16 mouse cellular contexts compared by ENCODE assay signal in genomic region chr7:40257733-40258376, GRCm38 (mm10).
"Had no signal": no experiment of that assay in that cellular context is flagged by ENCODE, and none has a peak within 500 bp of the region (broad histone marks: within the 10 kb centered on the region; RNA-seq: fewer than 3 reads in every experiment).

No protein-coding gene starts in this region.

- ATAC-seq: liver, embryonic 12.5 days; midbrain, embryonic 13.5 days; midbrain, embryonic 16.5 days had no signal

- DNase-seq: retina, postnatal 1 day; right cerebral cortex, postnatal 25 days; spleen, adult 18-20 months; thymus, adult 2 months; thymus, postnatal 14 days; thymus, postnatal 4 days had no signal

- H3K27ac ChIP-seq: kidney, embryonic 15.5 days; liver, embryonic 12.5 days; liver, embryonic 15.5 days; lung, embryonic 15.5 days; midbrain, embryonic 10.5 days; midbrain, embryonic 13.5 days; neural tube, embryonic 13.5 days had no signal

- H3K4me3 ChIP-seq: kidney, embryonic 15.5 days; liver, embryonic 12.5 days; liver, embryonic 15.5 days; lung, embryonic 15.5 days; megakaryocyte, embryonic 14.5 days; midbrain, embryonic 10.5 days; midbrain, embryonic 13.5 days; myocyte; neural tube, embryonic 13.5 days had no signal

- H3K9me3 ChIP-seq: kidney, embryonic 15.5 days; liver, embryonic 12.5 days; liver, embryonic 15.5 days; lung, embryonic 15.5 days; midbrain, embryonic 10.5 days; midbrain, embryonic 13.5 days; neural tube, embryonic 13.5 days had no signal

- H3K27me3 ChIP-seq: kidney, embryonic 15.5 days; liver, embryonic 12.5 days; liver, embryonic 15.5 days; lung, embryonic 15.5 days; megakaryocyte, embryonic 14.5 days; midbrain, embryonic 13.5 days; neural tube, embryonic 13.5 days had no signal

- H3K4me2 ChIP-seq: kidney, embryonic 15.5 days; liver, embryonic 12.5 days; liver, embryonic 15.5 days; lung, embryonic 15.5 days; midbrain, embryonic 13.5 days; neural tube, embryonic 13.5 days had no signal

- H3K36me3 ChIP-seq: kidney, embryonic 15.5 days; liver, embryonic 12.5 days; liver, embryonic 15.5 days; lung, embryonic 15.5 days; midbrain, embryonic 10.5 days; midbrain, embryonic 13.5 days; neural tube, embryonic 13.5 days had no signal

- H3K4me1 ChIP-seq: kidney, embryonic 15.5 days; liver, embryonic 12.5 days; liver, embryonic 15.5 days; lung, embryonic 15.5 days; megakaryocyte, embryonic 14.5 days; midbrain, embryonic 10.5 days; midbrain, embryonic 13.5 days had no signal

- H3K9ac ChIP-seq: kidney, embryonic 15.5 days; liver, embryonic 12.5 days; liver, embryonic 15.5 days; lung, embryonic 15.5 days; midbrain, embryonic 13.5 days; neural tube, embryonic 13.5 days had no signal
